Mouse (Mus musculus) heart, adult 11 months (tissue): ENCODE data around the gene Kcnc1.

Experiments
- DNase-seq: peaks from one replicate; pipeline ENCODE4 v3.0.0; 2022

Gene Kcnc1

GRCm38 (mm10) chr7:46482099-46482531 is 85.8 kb downstream of the Kcnc1 start:
- peak; percentile 98 for DNase-seq

- peak; percentile 89 for DNase-seq
Measured at GRCm38 (mm10) chr7:46483050-46483449, 86.8 kb downstream of the Kcnc1 start.

- no peak for DNase-seq
Measured at GRCm38 (mm10) chr7:46484223-46484622, 87.9 kb downstream of the Kcnc1 start.

- DNase-seq, result no peak
Measured at GRCm38 (mm10) chr7:46486761-46487160, 90.5 kb downstream of the Kcnc1 start.

GRCm38 (mm10) chr7:46487354-46487753 is 91.1 kb downstream of the Kcnc1 start:
- no peak for DNase-seq
